Mouse (Mus musculus) heart, postnatal 4 days (tissue): ENCODE measurements at regions not wholly inside any gene's neighbourhood (a gene's known extent, or its start where the extent isn't known, plus 50 kb on each side); places are given as distances from the start of the nearest gene placed in this dataset.
A peak's percentile ranks its signal among the peaks of the same experiment; 100 is the strongest.
"Not testable (repeated sequence)": the region's sequence is repeated elsewhere in the genome, so short reads cannot be mapped to it uniquely, and the experiment has no call there.

ENCODE experiments used
- DNase-seq: peaks from one replicate; pipeline ENCODE4 v3.0.0; 2021

- not testable (repeated sequence) for DNase-seq
Measured at GRCm38 (mm10) chr13:68298862-68299261, 283.1 kb downstream of the Mtrr start.

- peak; percentile 5 for DNase-seq
Measured at GRCm38 (mm10) chr13:68258285-68258684, 323.7 kb downstream of the Mtrr start.
